Mouse (Mus musculus): ENCODE measurements around the gene Plcl1.

DNA sequence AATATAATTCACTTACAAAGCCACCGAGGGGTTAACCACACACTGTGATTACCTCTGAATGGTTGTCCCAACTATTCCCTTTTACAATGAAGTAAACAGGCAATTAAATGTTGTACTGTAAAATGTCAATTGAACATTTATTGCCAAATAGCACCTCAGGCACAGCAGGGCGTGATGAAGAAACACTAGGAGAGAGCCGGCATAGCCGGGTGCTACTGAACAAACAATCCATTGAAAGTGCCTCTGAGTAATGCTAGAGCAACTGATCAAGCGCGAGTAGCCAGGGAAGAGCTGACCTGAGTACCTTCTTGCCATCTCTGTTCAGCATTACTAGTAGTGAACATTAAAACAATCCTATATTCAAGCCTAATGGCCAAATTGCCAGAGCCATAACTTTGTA is 6.8 kb downstream of the Plcl1 start:
- TF ChIP-seq GATA1 (IDR thresholded peaks at IDR 0.05; ENCODE audit: low read length) (no peak), TAL1 (IDR thresholded peaks at IDR 0.05; ENCODE audit: low read length) (no peak)

Measured in erythroblast, embryonic 14.5 days (primary cell).